Mouse (Mus musculus): ENCODE results near the gene Ppp1r12a. TPM values are rescaled to one million over a fixed set of nuclear protein-coding genes. Genes with fewer than 3 reads are reported as not detected.
A peak's percentile ranks its signal among the peaks of the same experiment; 100 is the strongest.

Ppp1r12a gene
- polyA plus RNA-seq, 1 experiment from 2014 or later = 39.6 TPM

- Histone ChIP-seq H3K4me3 (replicated peaks) (no peak overlapping the region), H3K27ac (no peak overlapping the region), H3K9me3 (replicated peaks) (no peaks in the 10 kb centered on the region), H3K9ac (no peak overlapping the region), H3K4me1 (replicated peaks) (no peaks in the 10 kb centered on the region), H3K27me3 (no peaks in the 10 kb centered on the region), H3K36me3 (no peaks in the 10 kb centered on the region), H3K4me2 (no peak overlapping the region)
- ATAC-seq (ENCODE audit: low read depth) = no peak
- no peak for DNase-seq
- 65% methylated on average over 4 of the region's 4 CpGs for WGBS (ENCODE audit: insufficient replicate concordance)
These were observed 130.7 kb downstream of the Ppp1r12a start for GRCm38 (mm10) chr10:108292651-108293050.

- H3K27me3 ChIP-seq = no peaks in the 10 kb centered on the region
- no peaks in the 10 kb centered on the region for H3K36me3 ChIP-seq
- H3K4me3 ChIP-seq (replicated peaks) = no peak overlapping the region
- H3K27ac ChIP-seq = no peak overlapping the region
- H3K4me1 ChIP-seq (replicated peaks) = no peaks in the 10 kb centered on the region
- no peak overlapping the region for H3K4me2 ChIP-seq
- no peaks in the 10 kb centered on the region for H3K9me3 ChIP-seq (replicated peaks)
- H3K9ac ChIP-seq = no peak overlapping the region
- ATAC-seq (ENCODE audit: low read depth) (no peak), DNase-seq (no peak)
- WGBS (ENCODE audit: insufficient replicate concordance) = 77% methylated on average over 16 of the region's 16 CpGs
These were observed 131.7 kb downstream of the Ppp1r12a start for GRCm38 (mm10) chr10:108293620-108294195.

GRCm38 (mm10) chr10:108294766-108295165 is 132.8 kb downstream of the Ppp1r12a start:
- no peak overlapping the region for H3K4me3 ChIP-seq (replicated peaks)
- no peak overlapping the region for H3K4me2 ChIP-seq
- H3K9me3 ChIP-seq (replicated peaks) = no peaks in the 10 kb centered on the region
- no peak overlapping the region for H3K9ac ChIP-seq
- H3K4me1 ChIP-seq (replicated peaks) = no peaks in the 10 kb centered on the region
- WGBS (ENCODE audit: insufficient replicate concordance) = 66% methylated on average over 7 of the region's 7 CpGs
- H3K27ac ChIP-seq = no peak overlapping the region
- ATAC-seq (ENCODE audit: low read depth) = no peak
- no peak for DNase-seq
- H3K27me3 ChIP-seq = no peaks in the 10 kb centered on the region
- no peaks in the 10 kb centered on the region for H3K36me3 ChIP-seq

GRCm38 (mm10) chr10:108296446-108296845 is 134.5 kb downstream of the Ppp1r12a start:
- no peaks in the 10 kb centered on the region for H3K36me3 ChIP-seq
- H3K9ac ChIP-seq = no peak overlapping the region
- H3K27me3 ChIP-seq = no peaks in the 10 kb centered on the region
- H3K27ac ChIP-seq = no peak overlapping the region
- no peak overlapping the region for H3K4me3 ChIP-seq (replicated peaks)
- ATAC-seq (ENCODE audit: low read depth) (no peak), DNase-seq (no peak)
- H3K9me3 ChIP-seq (replicated peaks) = no peaks in the 10 kb centered on the region
- 72% methylated on average over 7 of the region's 7 CpGs for WGBS (ENCODE audit: insufficient replicate concordance)
- H3K4me1 ChIP-seq (replicated peaks) = no peaks in the 10 kb centered on the region
- no peak overlapping the region for H3K4me2 ChIP-seq

- Histone ChIP-seq H3K27ac (no peak overlapping the region), H3K36me3 (no peaks in the 10 kb centered on the region), H3K4me3 (replicated peaks) (no peak overlapping the region), H3K4me1 (replicated peaks) (no peaks in the 10 kb centered on the region), H3K4me2 (no peak overlapping the region), H3K27me3 (no peaks in the 10 kb centered on the region), H3K9ac (no peak overlapping the region), H3K9me3 (replicated peaks) (no peaks in the 10 kb centered on the region)
- DNase-seq (no peak), ATAC-seq (ENCODE audit: low read depth) (no peak)
- WGBS (ENCODE audit: insufficient replicate concordance) = 76% methylated on average over 13 of the region's 13 CpGs
These were observed 136.3 kb downstream of the Ppp1r12a start for GRCm38 (mm10) chr10:108298261-108298660.

GRCm38 (mm10) chr10:108298841-108299545 is 137.0 kb downstream of the Ppp1r12a start:
- no peaks in the 10 kb centered on the region for H3K4me1 ChIP-seq (replicated peaks)
- H3K4me3 ChIP-seq (replicated peaks) = no peak overlapping the region
- no peak overlapping the region for H3K4me2 ChIP-seq
- no peak overlapping the region for H3K27ac ChIP-seq
- no peaks in the 10 kb centered on the region for H3K9me3 ChIP-seq (replicated peaks)
- ATAC-seq (ENCODE audit: low read depth) (no peak), DNase-seq (no peak)
- no peaks in the 10 kb centered on the region for H3K36me3 ChIP-seq
- WGBS (ENCODE audit: insufficient replicate concordance) = 66% methylated on average over 16 of the region's 17 CpGs
- no peak overlapping the region for H3K9ac ChIP-seq
- H3K27me3 ChIP-seq = no peaks in the 10 kb centered on the region

GRCm38 (mm10) chr10:108299828-108300227 is 137.8 kb downstream of the Ppp1r12a start:
- H3K9me3 ChIP-seq (replicated peaks) = no peaks in the 10 kb centered on the region
- no peak overlapping the region for H3K27ac ChIP-seq
- H3K4me2 ChIP-seq = no peak overlapping the region
- H3K27me3 ChIP-seq = no peaks in the 10 kb centered on the region
- H3K36me3 ChIP-seq = no peaks in the 10 kb centered on the region
- ATAC-seq (ENCODE audit: low read depth) = no peak
- H3K4me3 ChIP-seq (replicated peaks) = no peak overlapping the region
- WGBS (ENCODE audit: insufficient replicate concordance) = 66% methylated on average over 11 of the region's 11 CpGs
- DNase-seq = no peak
- H3K4me1 ChIP-seq (replicated peaks) = no peaks in the 10 kb centered on the region
- no peak overlapping the region for H3K9ac ChIP-seq

- peak; percentile 72 for ATAC-seq (ENCODE audit: low read depth)
- Histone ChIP-seq H3K4me2 (peak overlapping the region; percentile 48), H3K9me3 (replicated peaks) (no peaks in the 10 kb centered on the region), H3K27ac (no peak overlapping the region), H3K9ac (no peak overlapping the region), H3K36me3 (no peaks in the 10 kb centered on the region), H3K4me3 (replicated peaks) (no peak overlapping the region), H3K4me1 (replicated peaks) (no peaks in the 10 kb centered on the region), H3K27me3 (no peaks in the 10 kb centered on the region)
- DNase-seq = peak; percentile 59
- 7% methylated on average over 19 of the region's 19 CpGs for WGBS (ENCODE audit: insufficient replicate concordance)
These were observed 138.8 kb downstream of the Ppp1r12a start for GRCm38 (mm10) chr10:108300843-108301242.

GRCm38 (mm10) chr10:108307772-108308171 is 145.8 kb downstream of the Ppp1r12a start:
- H3K4me3 ChIP-seq (replicated peaks) = no peak overlapping the region
- no peak overlapping the region for H3K9ac ChIP-seq
- ATAC-seq (ENCODE audit: low read depth) = no peak
- no peak overlapping the region for H3K4me2 ChIP-seq
- DNase-seq = no peak
- no peaks in the 10 kb centered on the region for H3K36me3 ChIP-seq
- H3K4me1 ChIP-seq (replicated peaks) = no peaks in the 10 kb centered on the region
- no peak overlapping the region for H3K27ac ChIP-seq
- 78% methylated on average over 11 of the region's 11 CpGs for WGBS (ENCODE audit: insufficient replicate concordance)
- no peaks in the 10 kb centered on the region for H3K9me3 ChIP-seq (replicated peaks)
- H3K27me3 ChIP-seq = no peaks in the 10 kb centered on the region

GRCm38 (mm10) chr10:108310195-108310594 is 148.2 kb downstream of the Ppp1r12a start:
- Histone ChIP-seq H3K27me3 (no peaks in the 10 kb centered on the region), H3K4me2 (no peak overlapping the region), H3K9ac (no peak overlapping the region), H3K36me3 (no peaks in the 10 kb centered on the region), H3K4me1 (replicated peaks) (peaks cover 10% of the 10 kb centered on the region; the same call in 1 of the 2 replicates), H3K4me3 (replicated peaks) (no peak overlapping the region), H3K9me3 (replicated peaks) (no peaks in the 10 kb centered on the region), H3K27ac (no peak overlapping the region)
- ATAC-seq (ENCODE audit: low read depth) (no peak), DNase-seq (no peak)
- whole genome bisulfite sequencing (ENCODE audit: insufficient replicate concordance) = 62% methylated on average over 5 of the region's 5 CpGs

GRCm38 (mm10) chr10:108311396-108311795 is 149.4 kb downstream of the Ppp1r12a start:
- H3K36me3 ChIP-seq = no peaks in the 10 kb centered on the region
- 72% methylated on average over 3 of the region's 3 CpGs for WGBS (ENCODE audit: insufficient replicate concordance)
- DNase-seq = no peak

GRCm38 (mm10) chr10:108313845-108314244 is 151.9 kb downstream of the Ppp1r12a start:
- Histone ChIP-seq H3K9ac (no peak overlapping the region), H3K36me3 (no peaks in the 10 kb centered on the region), H3K4me2 (no peak overlapping the region), H3K4me3 (replicated peaks) (no peak overlapping the region), H3K27ac (no peak overlapping the region), H3K4me1 (replicated peaks) (peaks cover 10% of the 10 kb centered on the region; the same call in 1 of the 2 replicates), H3K9me3 (replicated peaks) (no peaks in the 10 kb centered on the region), H3K27me3 (no peaks in the 10 kb centered on the region)
- 70% methylated on average over 6 of the region's 6 CpGs for WGBS (ENCODE audit: insufficient replicate concordance)
- ATAC-seq (ENCODE audit: low read depth) (no peak), DNase-seq (no peak)

More at GRCm38 (mm10) chr10:108311396-108311795, 149.4 kb downstream of the Ppp1r12a start:
- H3K4me2 ChIP-seq = no peak overlapping the region
- no peaks in the 10 kb centered on the region for H3K27me3 ChIP-seq
- no peak overlapping the region for H3K4me3 ChIP-seq (replicated peaks)
- H3K9me3 ChIP-seq (replicated peaks) = no peaks in the 10 kb centered on the region
- no peak overlapping the region for H3K27ac ChIP-seq
- no peak for ATAC-seq (ENCODE audit: low read depth)
- H3K9ac ChIP-seq = no peak overlapping the region
- H3K4me1 ChIP-seq (replicated peaks) = peaks cover 10% of the 10 kb centered on the region; the same call in 1 of the 2 replicates
